Mouse (Mus musculus) adrenal gland, postnatal 10 days (tissue): ENCODE data around the gene Mpi. TPM values are rescaled to one million over a fixed set of nuclear protein-coding genes. Genes with fewer than 3 reads are reported as not detected.

Source experiments
- DNase-seq: peaks from one replicate; pipeline ENCODE4 v3.0.0; 2021; ENCODE audit warnings: mixed read lengths
- total RNA-seq, 2 experiments: library from RNA; stranded (reverse); gene quantifications; 2 replicates each; pipeline ENCODE4 v1.2.3; 2021

Gene Mpi
- total RNA-seq, 2 experiments from 2014 or later, result 31.1 to 47.1 TPM

DNA sequence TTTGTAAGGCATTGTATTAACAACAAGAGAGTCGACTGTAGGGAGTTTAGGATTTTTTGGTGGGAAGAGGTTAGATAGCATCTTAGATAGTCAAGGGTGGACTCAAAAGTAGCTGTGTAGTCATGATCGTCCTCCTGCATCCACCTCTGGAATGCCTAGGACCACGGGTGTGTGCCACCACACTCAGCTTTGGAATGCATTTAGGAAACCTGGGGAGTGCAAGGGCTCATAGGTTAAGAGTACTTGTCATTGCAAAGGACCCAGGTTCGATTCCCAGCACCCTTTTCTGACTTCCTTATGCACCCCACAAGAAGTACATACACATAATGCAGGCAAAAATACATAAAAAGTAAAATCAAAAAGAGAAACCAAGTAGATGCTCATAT is 29.7 kb downstream of the Mpi start:
- no peak for DNase-seq

DNA sequence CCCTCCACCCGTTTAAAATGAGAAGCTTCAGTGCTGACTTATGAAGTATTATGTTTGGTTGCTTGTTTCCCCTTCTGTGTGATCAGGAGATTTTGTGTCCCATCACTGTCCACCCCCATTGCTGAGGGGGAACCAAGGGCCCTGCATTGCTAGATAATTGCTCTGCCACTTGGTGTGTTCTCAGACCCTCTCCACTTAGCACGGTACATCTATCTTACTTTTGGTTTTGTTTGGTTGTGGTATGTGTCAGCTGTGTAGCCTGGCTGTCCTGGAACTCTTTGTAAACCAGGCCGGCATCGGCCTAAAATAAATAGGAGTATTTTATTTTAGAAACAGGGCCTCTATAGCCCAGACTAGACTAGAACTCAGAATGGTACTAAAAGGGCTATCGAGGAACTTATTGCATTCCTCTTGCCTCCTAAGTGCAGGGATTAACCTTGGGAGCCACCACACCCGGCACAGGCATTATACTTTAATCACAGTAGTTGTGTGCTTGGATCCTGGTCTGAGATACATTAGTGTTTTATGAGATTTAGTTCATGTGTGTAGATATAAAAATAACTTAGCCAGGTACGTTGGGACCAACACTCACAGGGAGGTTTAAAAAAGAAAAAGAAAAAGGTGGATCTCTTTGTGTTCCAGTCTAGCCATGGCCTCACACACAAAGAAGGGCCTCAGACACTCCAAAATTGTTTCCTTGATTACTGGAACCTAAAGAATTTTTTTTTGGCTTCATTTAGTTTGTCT is 30.3 kb downstream of the Mpi start:
- no peak for DNase-seq

DNA sequence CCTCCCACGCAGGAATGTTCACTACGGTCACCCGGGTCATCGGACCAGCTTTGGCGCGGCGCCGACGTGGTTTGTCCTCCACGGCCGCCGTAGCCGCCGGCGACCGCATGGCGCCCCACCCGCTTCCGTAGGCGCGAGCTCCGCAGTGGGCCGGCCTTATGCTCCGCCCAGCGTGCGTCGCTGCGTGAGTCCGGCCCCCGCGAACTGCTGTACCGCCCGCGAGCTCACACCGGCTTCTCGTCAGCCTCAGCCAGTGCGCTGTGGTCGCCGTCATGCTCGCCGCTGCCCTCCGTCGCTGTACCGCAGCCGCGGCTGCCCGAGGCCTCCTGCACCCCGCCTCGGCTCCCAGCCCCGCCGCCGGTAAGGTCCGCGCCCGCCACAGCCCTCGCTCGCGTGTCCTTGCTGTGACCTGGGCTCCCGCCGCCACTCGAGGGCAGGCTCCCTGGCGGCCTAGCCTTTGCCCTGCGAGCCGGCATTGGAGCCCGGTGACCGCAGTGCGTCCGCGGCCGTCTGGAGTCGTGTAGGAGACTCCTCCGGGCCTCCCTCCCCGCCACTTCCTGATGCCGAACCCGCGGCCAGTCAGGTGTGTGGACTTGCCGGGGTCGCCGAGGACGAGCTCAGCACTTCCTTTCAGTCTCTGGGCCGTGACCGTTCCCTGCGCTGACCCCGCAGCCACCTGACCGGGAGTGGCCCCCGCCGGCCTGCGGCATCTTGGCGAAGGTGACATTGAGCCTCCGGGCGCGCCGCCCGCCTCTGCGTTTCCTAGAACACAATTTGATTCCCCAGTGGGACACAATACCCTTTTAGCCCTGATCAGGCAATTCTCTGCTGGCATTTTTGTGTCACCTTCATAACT is 31.3 kb downstream of the Mpi start, which contains the start of gene Cox5a:
TSS of gene Cox5a (plus strand) at position 219 of the 856 bp plus-strand sequence.
- DNase-seq, result peak; percentile 97

DNA sequence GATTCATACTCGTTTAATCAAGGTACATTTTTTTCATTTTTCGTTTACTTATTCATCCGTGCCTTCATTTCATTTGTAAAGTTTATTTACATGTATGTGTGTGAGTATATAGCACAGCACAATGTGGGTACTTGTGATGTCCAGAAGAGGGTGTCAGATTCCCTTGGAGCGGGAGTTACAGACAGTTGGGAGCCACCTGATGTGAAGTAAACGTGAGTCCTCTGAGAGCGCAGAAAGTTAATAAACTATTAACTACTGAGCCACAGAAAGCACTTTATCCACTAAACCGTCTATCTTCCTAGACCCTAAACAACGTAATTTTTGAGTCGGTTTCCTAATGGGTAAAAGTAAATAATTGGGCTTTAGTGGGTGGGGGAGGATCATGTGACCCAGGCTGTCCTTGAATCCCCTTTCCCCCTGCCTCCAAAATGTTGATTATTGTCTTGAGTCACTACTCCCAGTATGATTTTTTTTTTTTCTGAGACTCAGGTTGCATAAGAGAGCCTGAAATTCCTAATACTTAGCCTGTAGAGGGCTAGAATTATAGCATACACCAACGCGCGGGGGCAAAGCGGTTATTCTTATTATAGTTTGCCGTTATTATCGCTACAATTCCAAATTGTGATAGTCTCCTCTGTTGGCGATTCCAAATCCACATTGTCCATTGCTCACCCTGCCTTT is 32.0 kb downstream of the Mpi start:
- no peak for DNase-seq

DNA sequence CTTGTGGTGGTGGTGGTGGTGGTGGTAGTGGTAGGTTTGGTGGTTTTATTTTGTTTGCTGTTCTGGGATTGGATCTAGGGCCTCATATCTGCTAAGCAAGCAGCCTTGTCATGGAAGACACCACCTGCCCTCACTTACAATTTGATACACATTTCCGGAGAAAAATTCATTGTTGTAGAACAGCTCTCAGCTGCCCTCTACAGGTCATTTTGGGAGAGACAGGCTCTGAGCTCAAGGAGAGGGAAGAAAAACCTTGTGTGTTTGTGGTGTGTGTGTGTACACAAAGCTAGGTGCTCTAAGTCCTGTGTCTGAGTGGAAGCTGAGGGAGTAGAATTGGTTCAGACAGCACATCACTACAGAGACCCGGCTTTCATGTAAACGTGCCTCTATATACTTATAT is 35.5 kb downstream of the Mpi start:
- peak; percentile 76 for DNase-seq

DNA sequence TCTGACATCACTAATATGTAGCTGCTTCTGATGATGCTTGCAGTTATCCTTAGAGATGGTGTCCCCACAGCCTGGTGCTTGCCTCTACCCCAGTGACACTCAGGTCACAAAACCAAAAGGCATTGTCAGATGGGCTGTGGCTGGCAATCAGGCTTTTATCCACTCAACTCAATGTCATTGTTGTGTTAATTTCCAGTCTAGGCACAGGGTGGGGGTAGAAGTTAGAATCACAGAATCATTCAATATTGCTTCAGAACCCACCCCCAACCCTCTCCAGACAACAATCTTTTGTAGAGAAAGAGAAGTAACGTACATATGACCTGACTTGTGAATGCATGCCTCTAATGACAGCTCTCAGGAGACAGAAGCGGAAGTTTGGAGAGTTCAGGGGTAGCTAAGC is 42.0 kb downstream of the Mpi start:
- no peak for DNase-seq

DNA sequence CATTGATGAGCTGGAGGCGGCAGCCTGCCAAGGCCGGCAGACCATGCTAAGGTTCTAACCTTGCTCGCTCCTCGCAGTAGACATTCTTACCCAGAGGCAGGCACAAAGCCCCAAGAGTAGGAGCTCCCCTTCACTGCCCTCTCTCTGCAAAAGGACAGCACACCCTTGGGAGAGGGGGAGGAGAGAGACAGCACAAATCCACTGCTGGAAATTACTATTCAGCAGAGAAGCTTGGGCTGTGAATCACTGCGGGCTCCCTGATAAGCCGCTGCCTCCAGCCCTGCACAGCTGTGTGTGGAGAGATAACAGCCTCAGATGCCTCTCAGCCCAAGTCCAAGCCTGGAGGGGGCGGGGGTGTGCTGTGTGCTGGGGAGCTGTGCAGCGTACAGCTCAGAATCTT is 46.9 kb downstream of the Mpi start:
- DNase-seq, result peak; percentile 77

DNA sequence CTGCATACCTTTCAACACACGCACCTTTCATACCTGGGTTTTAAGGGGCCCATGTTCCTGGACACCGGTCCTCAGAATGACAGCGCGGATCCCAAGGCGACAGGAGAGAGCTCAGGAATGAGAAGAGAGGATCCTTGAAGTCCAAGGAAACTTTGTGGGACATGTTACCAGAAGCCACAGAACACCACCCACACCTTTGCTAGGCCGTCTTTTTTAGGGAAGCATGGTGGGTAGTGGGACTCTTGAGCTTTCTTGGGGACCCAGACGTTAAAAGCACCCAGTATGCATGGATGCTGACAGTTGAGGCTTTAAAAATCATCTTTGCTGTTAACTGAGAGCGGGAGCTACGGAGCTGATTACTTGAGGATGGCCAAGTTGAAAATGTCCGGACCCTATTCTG is 47.7 kb downstream of the Mpi start:
- no peak for DNase-seq

DNA sequence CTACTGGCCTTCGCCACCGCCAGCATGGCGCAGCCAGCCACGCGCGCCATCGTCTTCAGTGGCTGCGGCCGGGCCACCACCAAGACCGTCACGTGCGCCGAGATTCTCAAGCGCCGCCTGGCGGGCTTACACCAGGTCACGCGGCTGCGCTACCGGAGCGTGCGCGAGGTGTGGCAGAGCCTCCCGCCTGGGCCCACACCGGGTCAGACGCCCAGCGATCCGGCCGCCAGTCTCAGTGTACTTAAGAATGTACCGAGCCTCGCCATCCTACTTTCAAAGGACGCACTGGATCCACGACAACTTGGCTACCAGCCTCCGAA is 48.2 kb downstream of the Mpi start:
- DNase-seq, result peak; percentile 75

DNA sequence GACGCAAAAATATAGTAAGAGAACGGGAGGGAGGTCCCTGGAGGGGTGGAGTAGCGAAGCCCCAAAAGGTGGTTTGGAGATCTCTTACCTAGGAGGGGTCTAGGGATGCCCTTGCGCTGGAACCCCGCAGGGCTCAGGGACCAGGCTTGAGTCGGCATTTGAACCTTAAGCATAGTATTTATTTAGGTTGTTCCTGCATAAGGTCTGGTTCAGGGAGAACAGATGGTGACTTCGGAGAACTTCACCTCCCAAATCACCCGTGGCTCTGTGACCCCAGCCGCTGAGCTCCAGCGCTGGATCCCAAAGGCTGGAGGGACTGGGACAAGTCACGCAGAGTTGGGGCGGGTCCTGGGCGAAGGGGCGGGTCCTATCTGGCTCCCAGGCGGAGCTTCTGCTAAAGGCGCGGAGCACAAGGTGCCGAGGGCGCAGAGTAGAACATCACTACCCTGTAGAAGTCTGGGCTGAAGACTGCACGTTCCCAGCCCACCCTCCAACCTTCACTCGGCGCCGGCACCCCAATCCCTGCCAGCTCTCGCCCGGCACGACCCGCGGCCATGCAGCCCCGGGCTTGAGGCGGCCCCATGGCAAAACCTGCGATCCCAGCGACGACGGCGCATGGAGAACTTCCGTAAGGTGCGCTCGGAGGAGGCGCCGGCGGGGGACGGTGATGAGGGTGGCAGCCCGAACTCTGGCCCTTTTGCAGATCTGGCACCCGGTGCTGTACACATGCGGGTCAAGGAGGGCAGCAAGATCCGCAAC is 48.8 kb downstream of the Mpi start, which contains the start of gene Rpp25:
TSS of gene Rpp25 (plus strand) at position 405 of the 759 bp plus-strand sequence.
- peak; percentile 83 for DNase-seq

DNA sequence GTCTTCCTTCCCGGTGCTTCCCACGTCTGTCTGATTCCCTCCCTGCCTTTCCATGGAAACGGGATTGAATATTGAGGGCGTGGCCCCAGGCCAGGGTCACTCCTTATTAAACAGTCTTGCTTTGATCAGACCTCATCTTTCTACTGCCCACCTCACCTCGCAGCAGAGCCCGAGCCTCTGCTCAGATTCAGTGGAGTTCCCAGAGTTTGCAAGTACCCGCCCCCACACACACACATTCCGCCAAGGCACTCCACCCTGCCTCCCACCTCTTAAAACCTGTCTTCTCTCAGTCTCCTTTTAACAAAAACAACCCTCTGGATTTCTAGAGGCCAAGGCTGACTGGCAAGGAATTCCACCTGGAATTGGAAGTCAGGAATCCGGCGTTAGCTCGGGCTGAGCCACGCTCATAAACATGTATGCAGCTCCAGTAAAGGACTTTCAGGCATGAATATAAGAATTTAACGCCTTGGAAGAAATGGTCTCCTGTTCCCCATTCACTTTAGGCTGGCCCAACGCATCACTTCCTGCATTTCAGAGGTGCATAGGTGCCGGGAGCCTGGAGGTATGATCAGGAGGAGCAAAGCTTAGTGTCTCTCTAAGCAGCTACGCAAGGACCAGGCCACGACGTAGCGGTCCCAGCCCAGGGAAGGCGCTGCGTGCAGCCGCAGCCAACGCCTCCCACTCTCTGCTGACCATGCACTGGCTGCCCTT is 49.5 kb downstream of the Mpi start:
- peak; percentile 30 for DNase-seq

DNA sequence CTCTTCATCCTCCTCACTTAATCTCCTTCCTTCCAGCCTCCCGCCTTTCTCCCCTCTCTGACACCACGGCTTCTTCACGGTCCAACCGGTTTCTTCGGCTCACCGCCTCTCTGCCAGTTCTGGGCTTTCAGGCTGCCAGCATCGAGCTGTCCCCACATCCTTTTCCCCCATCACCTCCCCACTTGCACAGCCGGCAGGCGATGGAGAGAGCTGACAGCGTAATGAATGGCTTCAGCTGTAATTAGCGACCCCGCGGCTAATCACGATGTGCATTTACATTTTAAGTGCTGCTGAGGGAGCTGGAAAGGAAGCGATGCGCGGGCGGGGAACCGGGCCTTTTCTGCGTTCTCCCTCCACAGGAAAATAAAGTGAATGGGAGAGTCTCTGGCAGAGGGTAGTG is 50.7 kb downstream of the Mpi start:
- no peak for DNase-seq

DNA sequence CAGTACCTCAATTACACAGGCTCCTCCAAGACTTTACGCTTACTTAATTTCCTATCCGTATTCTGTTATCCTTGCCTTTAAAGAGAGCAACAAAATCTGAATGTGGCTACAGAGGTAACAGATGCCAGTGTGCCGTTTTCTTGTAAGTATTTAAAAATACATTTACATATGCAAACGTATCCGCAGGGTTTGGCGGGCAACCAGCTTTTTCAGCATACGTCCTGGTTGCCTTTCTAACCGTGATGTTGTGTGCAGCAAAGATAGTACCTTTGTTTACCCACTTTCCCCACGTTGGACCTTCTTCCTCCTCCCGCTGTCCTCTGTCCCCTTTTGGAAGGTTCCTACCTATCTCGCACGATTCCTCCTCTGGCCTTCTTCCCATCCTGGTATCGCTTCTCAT is 51.1 kb downstream of the Mpi start:
- no peak for DNase-seq

DNA sequence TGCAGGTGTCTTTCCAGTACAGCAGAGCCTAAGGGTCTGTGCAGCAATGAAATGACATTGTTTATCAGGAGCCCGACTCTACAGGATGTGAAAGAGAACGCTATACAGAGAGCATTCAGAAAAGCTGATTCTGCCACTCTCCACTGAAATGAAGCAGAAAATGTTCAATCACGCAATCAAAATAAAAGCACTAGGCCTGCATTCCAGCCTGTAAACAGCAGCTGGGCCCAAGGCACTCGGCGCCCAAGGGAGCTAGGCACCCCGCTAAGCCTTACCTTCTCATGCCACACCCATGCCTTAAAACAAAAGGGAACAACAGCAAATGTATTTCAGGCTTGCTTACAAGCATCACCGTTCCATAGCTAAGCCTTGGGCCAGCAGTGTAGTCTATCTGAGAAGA is 54.0 kb downstream of the Mpi start:
- DNase-seq, result no peak

DNA sequence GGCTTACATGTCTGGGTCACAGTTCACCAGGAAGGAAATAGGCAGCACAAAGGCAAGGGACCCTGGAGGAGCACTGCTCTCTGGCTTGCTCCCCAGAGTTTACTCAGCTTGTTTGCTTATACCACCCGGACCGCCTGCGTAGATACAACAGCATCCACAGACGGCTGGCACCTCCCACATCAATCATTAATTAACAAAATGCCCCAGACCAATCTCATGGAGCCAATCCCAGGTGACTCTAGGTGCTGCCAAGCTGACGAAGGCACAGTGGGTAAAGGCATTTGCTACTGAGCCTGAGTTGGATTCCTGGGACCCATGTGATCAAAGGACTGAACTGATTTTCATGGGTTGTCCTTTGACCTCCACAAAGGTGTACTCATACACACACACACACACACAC is 55.3 kb downstream of the Mpi start:
- no peak for DNase-seq

DNA sequence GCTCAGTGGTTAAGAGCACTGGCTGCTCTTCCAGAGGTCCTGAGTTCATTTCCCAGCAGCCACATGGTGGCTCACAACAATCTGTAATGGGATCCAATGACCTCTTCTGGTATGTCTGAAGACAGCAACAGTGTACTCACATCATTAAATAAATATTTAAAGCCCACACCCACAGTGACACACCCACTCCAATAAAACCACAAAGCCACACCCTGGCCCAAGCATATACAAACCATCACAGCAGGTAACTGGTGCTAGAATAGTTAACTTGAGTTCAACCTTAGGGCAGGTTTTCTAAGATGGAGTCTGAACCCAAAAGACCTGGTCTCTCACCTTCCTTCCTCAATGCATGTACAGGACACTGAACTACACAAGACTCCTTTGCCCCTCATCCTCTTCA is 57.6 kb downstream of the Mpi start:
- no peak for DNase-seq

Other genes with a start within 250 kb of the Mpi start
- gene Ppcdc, start 112.6 kb downstream of the Mpi start, total RNA-seq, result 10 to 100 TPM; 13.9 to 21.9 TPM
- 10 to 100 TPM; 15.2 to 19.9 TPM for gene Scamp5, start 84.7 kb downstream of the Mpi start, total RNA-seq
- gene Rpp25, start 48.7 kb downstream of the Mpi start, total RNA-seq, result 1 to 10 TPM; 1.8 to 3.6 TPM
- gene Cox5a, start 31.5 kb downstream of the Mpi start, total RNA-seq, result 1,000 to 10,000 TPM; 1,277 to 1,442 TPM
- 10 to 100 TPM; 19.6 to 23.4 TPM for gene Fam219b, start 15.2 kb downstream of the Mpi start, total RNA-seq
- 10 to 100 TPM; 42.9 to 48.5 TPM for gene Scamp2, start 8.2 kb upstream of the Mpi start, total RNA-seq
- 10 to 100 TPM in 1 of 2 experiments, 1 to 10 TPM in 1; 9.2 to 17.0 TPM for gene Ulk3, start 36.7 kb upstream of the Mpi start, total RNA-seq
- gene Cplx3, start 53.5 kb upstream of the Mpi start, total RNA-seq, result not detected
- not detected for gene Lman1l, start 68.0 kb upstream of the Mpi start, total RNA-seq
- 10 to 100 TPM; 61.5 to 63.7 TPM for gene Csk, start 100.9 kb upstream of the Mpi start, total RNA-seq
- gene Cyp1a2, start 130.9 kb upstream of the Mpi start, total RNA-seq, result 10 to 100 TPM; 14.5 to 36.5 TPM
- gene Cyp1a1, start 135.2 kb upstream of the Mpi start, total RNA-seq, result under 1 TPM; 0.15 to 0.45 TPM
- 10 to 100 TPM; 11.7 to 12.0 TPM for gene Edc3, start 155.8 kb upstream of the Mpi start, total RNA-seq
- 10 to 100 TPM; 65.3 to 79.1 TPM for gene Clk3, start 213.1 kb upstream of the Mpi start, total RNA-seq